In the genomic region with DNA sequence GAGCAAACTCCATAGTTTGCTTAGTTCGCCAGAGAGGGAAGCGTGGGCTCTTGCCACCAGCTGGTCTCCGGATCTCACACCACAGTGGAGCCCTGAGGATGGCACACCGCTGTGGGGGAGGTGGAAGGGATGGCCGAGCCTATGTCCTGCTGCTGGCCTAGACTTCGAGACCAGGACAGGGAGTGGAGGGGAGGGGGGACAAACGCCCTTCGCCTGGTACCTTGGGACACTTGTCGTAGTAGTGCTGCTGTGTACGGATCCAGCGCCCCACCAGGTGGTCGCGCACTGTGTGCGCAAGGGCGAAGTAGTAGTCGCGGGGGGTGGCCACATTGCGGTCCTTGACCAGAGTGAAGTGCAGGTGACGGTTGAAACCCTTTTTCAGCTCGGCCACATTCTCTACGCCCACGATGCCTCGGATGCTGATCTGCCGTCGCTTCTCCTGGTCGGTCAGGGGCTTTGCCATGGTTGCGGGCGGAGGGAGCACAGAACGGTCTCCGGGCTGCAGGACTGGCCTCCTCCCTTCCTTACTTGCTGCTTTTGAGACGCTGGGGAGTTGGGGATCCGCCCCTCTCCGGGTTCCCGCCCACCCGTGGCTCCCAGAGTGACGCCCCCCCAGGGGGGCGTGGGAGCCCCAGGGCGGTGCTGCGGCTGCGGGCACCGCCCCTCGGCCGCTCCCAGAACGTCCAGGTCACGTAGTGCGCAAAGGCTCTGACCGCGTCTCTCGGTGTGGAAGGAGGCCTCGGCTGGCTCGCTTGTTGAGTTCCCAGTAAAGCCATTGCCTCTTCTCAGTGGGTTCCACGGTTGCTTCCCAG, we compare ENCODE assay signal across 9 mouse cellular contexts. TPM values are rescaled to one million over a fixed set of nuclear protein-coding genes. Genes with fewer than 3 reads are reported as not detected.
A peak's percentile ranks its signal among the peaks of the same experiment; 100 is the strongest.
DNase-seq lines count a peak whose midpoint lies in the region; ATAC-seq and TF ChIP-seq lines count a peak whose summit lies in the region.
"Had no signal": no experiment of that assay in that cellular context is flagged by ENCODE, and none has a peak within 500 bp of the region (broad histone marks: within the 10 kb centered on the region; RNA-seq: fewer than 3 reads in every experiment).

No protein-coding gene starts in this region.

- peak overlapping the region; percentile 50 for H3K4me3 ChIP-seq in layer of hippocampus, adult 2 months
- H3K4me3 ChIP-seq in embryonic facial prominence, embryonic 14.5 days (ENCODE audit: low read depth, low read length), result peak overlapping the region; percentile 48
- peak overlapping the region; percentile 60 for H3K4me3 ChIP-seq in heart, embryonic 12.5 days
- H3K4me3 ChIP-seq in kidney, embryonic 16.5 days (ENCODE audit: low read length), result peak overlapping the region; percentile 64

- H3K27me3 ChIP-seq in embryonic facial prominence, embryonic 14.5 days (replicated peaks; ENCODE audit: control insufficient read depth, insufficient read depth, low read length), result no peaks in the 10 kb centered on the region
- H3K27me3 ChIP-seq in heart, embryonic 12.5 days (replicated peaks), result no peaks in the 10 kb centered on the region
- no peaks in the 10 kb centered on the region for H3K27me3 ChIP-seq in kidney, embryonic 16.5 days (ENCODE audit: insufficient read depth, low read length)

- ATAC-seq in embryonic facial prominence, embryonic 14.5 days (ENCODE audit: low read depth), result peak; percentile 91
- peak; percentile 95 for ATAC-seq in heart, embryonic 12.5 days (ENCODE audit: insufficient number of reproducible peaks, low FRiP score)
- peak; percentile 92 for ATAC-seq in kidney, embryonic 16.5 days (ENCODE audit: low FRiP score, low TSS enrichment)

- no peaks in the 10 kb centered on the region for H3K9me3 ChIP-seq in embryonic facial prominence, embryonic 14.5 days (ENCODE audit: control insufficient read depth, low read length)
- H3K9me3 ChIP-seq in heart, embryonic 12.5 days (replicated peaks), result no peaks in the 10 kb centered on the region
- no peaks in the 10 kb centered on the region for H3K9me3 ChIP-seq in kidney, embryonic 16.5 days (ENCODE audit: low read length)

- no peak for TF ChIP-seq CTCF in layer of hippocampus, adult 2 months (conservative IDR thresholded peaks at IDR 0.05)

- WGBS in embryonic facial prominence, embryonic 14.5 days, result 2% methylated on average over 37 of the region's 52 CpGs
- WGBS in heart, embryonic 12.5 days, result under 1% methylated on average over 50 of the region's 52 CpGs
- under 1% methylated on average over 51 of the region's 52 CpGs for WGBS in kidney, embryonic 16.5 days

- peaks cover 7% of the 10 kb centered on the region; the same call in 1 of the 2 replicates for H3K4me1 ChIP-seq in embryonic facial prominence, embryonic 14.5 days (ENCODE audit: control insufficient read depth, insufficient read depth, low read length)
- H3K4me1 ChIP-seq in heart, embryonic 12.5 days (replicated peaks), result peaks cover 35% of the 10 kb centered on the region
- peaks cover 21% of the 10 kb centered on the region for H3K4me1 ChIP-seq in kidney, embryonic 16.5 days (ENCODE audit: insufficient read depth, low read length)

- no peaks in the 10 kb centered on the region for H3K36me3 ChIP-seq in embryonic facial prominence, embryonic 14.5 days (ENCODE audit: control insufficient read depth, insufficient read depth, low read length)
- no peaks in the 10 kb centered on the region for H3K36me3 ChIP-seq in heart, embryonic 12.5 days
- H3K36me3 ChIP-seq in kidney, embryonic 16.5 days (ENCODE audit: insufficient read depth, low read length), result no peaks in the 10 kb centered on the region

- peak overlapping the region; percentile 78 for H3K4me2 ChIP-seq in embryonic facial prominence, embryonic 14.5 days (ENCODE audit: low read depth, low read length)
- H3K4me2 ChIP-seq in heart, embryonic 12.5 days, result peak overlapping the region; percentile 82
- peak overlapping the region; percentile 95 for H3K4me2 ChIP-seq in kidney, embryonic 16.5 days (replicated peaks; ENCODE audit: low read depth, low read length)

- peak overlapping the region; percentile 60 for H3K9ac ChIP-seq in embryonic facial prominence, embryonic 14.5 days (ENCODE audit: low read depth, low read length)
- H3K9ac ChIP-seq in heart, embryonic 12.5 days, result peak overlapping the region; percentile 75
- peak overlapping the region; percentile 78 for H3K9ac ChIP-seq in kidney, embryonic 16.5 days (replicated peaks; ENCODE audit: low read length)

- no peak for DNase-seq in layer of hippocampus, adult 2 months (ENCODE audit: low spot score in 2 of 2)
- DNase-seq in layer of hippocampus, adult 9-10 months (ENCODE audit: low spot score), result no peak
- DNase-seq in embryonic facial prominence, embryonic 14.5 days (ENCODE audit: low spot score), result peak; percentile 88
- DNase-seq in lung, postnatal 36 days, result peak; percentile 93
- DNase-seq in retina, embryonic 14.5 days (ENCODE audit: low spot score), result peak; percentile 50
- DNase-seq in urinary bladder, postnatal 25 days (ENCODE audit: low spot score), result peak; percentile 68

- H3K27ac ChIP-seq in layer of hippocampus, adult 2 months, result no peak overlapping the region
- no peak overlapping the region for H3K27ac ChIP-seq in embryonic facial prominence, embryonic 14.5 days (replicated peaks; ENCODE audit: low read depth, low read length)
- peak overlapping the region; percentile 57 for H3K27ac ChIP-seq in heart, embryonic 12.5 days (ENCODE audit: poor library complexity, severe bottlenecking)
- peak overlapping the region; percentile 61 for H3K27ac ChIP-seq in kidney, embryonic 16.5 days (ENCODE audit: low read length)

RNA-seq across cellular contexts. Expression of a gene that starts 4.0 kb away (rescaled TPM):
- 1 to 10 TPM; 4.2 to 4.5 TPM for total RNA-seq in layer of hippocampus, adult 2 months (2021)
- polyA plus RNA-seq in embryonic facial prominence, embryonic 14.5 days (2014; fragmentation: Nextera tagmentation; extraction: Ambion mirVana), result 22.2 and 23.4 TPM in 2 replicates
- polyA plus RNA-seq in heart, embryonic 12.5 days (2016; fragmentation: Nextera tagmentation; extraction: Ambion mirVana), result 36.5 and 37.1 TPM in 2 replicates
- polyA plus RNA-seq in kidney, embryonic 16.5 days (2015; fragmentation: Nextera tagmentation; extraction: Ambion mirVana), result 47.9 and 49.1 TPM in 2 replicates
- polyA plus RNA-seq: C2C12 had no signal

Comparison
In these comparisons a context has a peak if more than half of its experiments do, and no peak if none do; other contexts are left out.
1. DNase-seq: peak in embryonic facial prominence, embryonic 14.5 days (single experiment), lung, postnatal 36 days (single experiment), retina, embryonic 14.5 days (single experiment) and urinary bladder, postnatal 25 days (single experiment); none in layer of hippocampus, adult 2 months (0 of 2) and layer of hippocampus, adult 9-10 months (single experiment).
2. H3K27ac ChIP-seq: peak in heart, embryonic 12.5 days (single experiment) and kidney, embryonic 16.5 days (single experiment); none in layer of hippocampus, adult 2 months (single experiment) and embryonic facial prominence, embryonic 14.5 days (single experiment).
3. Peak in every context shown above with its lines, with median percentiles within 50 percentile points of each other: H3K4me3 ChIP-seq, ATAC-seq, H3K4me2 ChIP-seq and H3K9ac ChIP-seq.